Mouse (Mus musculus) Muller cell, postnatal 12 days (primary cell): ENCODE results near the gene Gm32742.
"Not testable (repeated sequence)": the region's sequence is repeated elsewhere in the genome, so short reads cannot be mapped to it uniquely, and the experiment has no call there.

Source experiments
- DNase-seq: peaks from one replicate; pipeline ENCODE4 v3.0.0-alpha.2; 2015; ENCODE audit errors: inconsistent ontology term

The Gm32742 gene

GRCm38 (mm10) chr9:51152079-51152752 is 13.1 kb downstream of the Gm32742 start:
- peak; percentile 72 for DNase-seq

- no peak for DNase-seq
These were observed 18.0 kb downstream of the Gm32742 start for GRCm38 (mm10) chr9:51147294-51147693.

GRCm38 (mm10) chr9:51146496-51146895 is 18.8 kb downstream of the Gm32742 start:
- DNase-seq, result no peak

- no peak for DNase-seq
These were observed 21.1 kb downstream of the Gm32742 start for GRCm38 (mm10) chr9:51144218-51144617.

GRCm38 (mm10) chr9:51143437-51143836 is 21.9 kb downstream of the Gm32742 start:
- DNase-seq, result peak; percentile 46

GRCm38 (mm10) chr9:51140711-51141110 is 24.6 kb downstream of the Gm32742 start:
- no peak for DNase-seq

- not testable (repeated sequence) for DNase-seq
These were observed 25.9 kb downstream of the Gm32742 start for GRCm38 (mm10) chr9:51139401-51139800.

GRCm38 (mm10) chr9:51138301-51138700 is 27.0 kb downstream of the Gm32742 start:
- DNase-seq, result no peak

GRCm38 (mm10) chr9:51137836-51138235 is 27.5 kb downstream of the Gm32742 start:
- DNase-seq, result no peak

- no peak for DNase-seq
These were observed 27.9 kb downstream of the Gm32742 start for GRCm38 (mm10) chr9:51137432-51137831.

- DNase-seq, result no peak
These were observed 28.3 kb downstream of the Gm32742 start for GRCm38 (mm10) chr9:51136985-51137384.

- DNase-seq, result no peak
These were observed 50.5 kb downstream of the Gm32742 start for GRCm38 (mm10) chr9:51114767-51115166.

- peak; percentile 61 for DNase-seq
These were observed 59.6 kb downstream of the Gm32742 start for GRCm38 (mm10) chr9:51105751-51106150.

- DNase-seq, result peak; percentile 76
These were observed 61.4 kb downstream of the Gm32742 start for GRCm38 (mm10) chr9:51103808-51104514.

GRCm38 (mm10) chr9:51102963-51103807 is 62.1 kb downstream of the Gm32742 start:
- peak; percentile 77 for DNase-seq

- DNase-seq, result peak; percentile 74
These were observed 63.4 kb downstream of the Gm32742 start, which contains the start of gene 4833427G06Rik for GRCm38 (mm10) chr9:51101756-51102425. TSS of gene 4833427G06Rik (minus strand) at chr9:51102078.

- no peak for DNase-seq
These were observed 69.0 kb downstream of the Gm32742 start for GRCm38 (mm10) chr9:51096306-51096705.

- DNase-seq, result no peak
These were observed 71.6 kb downstream of the Gm32742 start for GRCm38 (mm10) chr9:51093697-51094096.

GRCm38 (mm10) chr9:51081614-51082013 is 83.7 kb downstream of the Gm32742 start:
- DNase-seq, result no peak
